Mouse (Mus musculus) embryonic fibroblast, embryonic 13.5 days (primary cell): ENCODE results near the gene Ank. TPM values are rescaled to one million over a fixed set of nuclear protein-coding genes. Genes with fewer than 3 reads are reported as not detected.

ENCODE experiments used
- H3K27ac ChIP-seq: 2 replicates; pipeline ENCODE4 v1.5.1; 2012; ENCODE audit warnings: low read length, control low read depth, inconsistent platforms; ENCODE audit not compliant: insufficient read depth
- H3K4me1 ChIP-seq: 2 replicates; pipeline ENCODE4 v1.6.1; 2011; ENCODE audit warnings: low read length; ENCODE audit not compliant: control insufficient read depth, insufficient read depth
- H3K4me3 ChIP-seq: 2 replicates; pipeline ENCODE4 v1.5.1; 2011; ENCODE audit warnings: mild to moderate bottlenecking, control low read depth, low read length; ENCODE audit not compliant: insufficient read depth
- CTCF ChIP-seq: IDR thresholded peaks from 2 replicates; pipeline ENCODE4 v1.5.1; 2011; ENCODE audit warnings: mild to moderate bottlenecking, control low read depth, low read length, moderate library complexity, borderline replicate concordance; ENCODE audit not compliant: insufficient read depth
- POLR2A ChIP-seq: IDR thresholded peaks from 2 replicates; pipeline ENCODE4 v1.6.1; 2011; ENCODE audit warnings: low read depth, mild to moderate bottlenecking, control low read depth, low read length, moderate library complexity
- polyA plus RNA-seq: library from polyadenylated mRNA; stranded (reverse); fragments of >200 nt; gene quantifications from 2 replicates; pipeline ENCODE4 v1.2.4, GENCODE M21; 2011; ENCODE audit warnings: low read depth; ENCODE audit not compliant: missing spikeins, insufficient read length

Ank gene
- polyA plus RNA-seq, 1 experiment = 30.3 TPM

GRCm38 (mm10) chr15:27633941-27634900, 167.7 kb downstream of the Ank start:
- no peak overlapping the region for H3K27ac ChIP-seq
- TF ChIP-seq CTCF (no peak), POLR2A (no peak)
- no peak overlapping the region for H3K4me3 ChIP-seq
- 0 out of 2 replicates have a peak, but pooled peaks cover 3% of the 10 kb centered on the region for H3K4me1 ChIP-seq

- Histone ChIP-seq H3K4me3 (no peak overlapping the region), H3K4me1 (no peaks in the 10 kb centered on the region), H3K27ac (no peak overlapping the region)
- TF ChIP-seq POLR2A (no peak), CTCF (no peak)
Measured at GRCm38 (mm10) chr15:27641171-27641570, 174.7 kb downstream of the Ank start.

GRCm38 (mm10) chr15:27642895-27643294, 176.4 kb downstream of the Ank start:
- Histone ChIP-seq H3K4me3 (no peak overlapping the region), H3K27ac (no peak overlapping the region), H3K4me1 (no peaks in the 10 kb centered on the region)
- TF ChIP-seq POLR2A (no peak), CTCF (peak; percentile 42; the same call in 1 of the 2 replicates)

Other genes starting within 250 kb of the Ank start
- 23.3 and 25.3 TPM in 2 replicates for gene Otulin, start 164.0 kb downstream of the Ank start, polyA plus RNA-seq
- 5.9 and 15.6 TPM in 2 replicates for gene Otulinl, start 214.9 kb downstream of the Ank start, polyA plus RNA-seq